Mouse (Mus musculus) c-Kit-negative CD71-positive TER-119-positive erythroid progenitor cells, embryonic 14.5 days (primary cell): ENCODE results near the gene Mtcp1.

Experiments used
- DNase-seq: peaks from one replicate; pipeline ENCODE4 v3.0.0-alpha.2; 2013; ENCODE audit warnings: low read depth, low spot score

Gene Mtcp1

GRCm38 (mm10) chrX:75415936-75416785, at the start of gene Mtcp1, which contains the start of the genes Cmc4 and Brcc3:
Gene Mtcp1, minus strand, starts transcription at chrX:75416588.
Gene Cmc4, minus strand, starts transcription at chrX:75416584.
Gene Brcc3, plus strand, starts transcription at chrX:75416628.
- DNase-seq: peak; percentile 81

- no peak for DNase-seq
Observed at GRCm38 (mm10) chrX:75454597-75454996, 38.2 kb upstream of the Mtcp1 start.

- DNase-seq: no peak
Observed at GRCm38 (mm10) chrX:75409711-75410110, 6.7 kb downstream of the Mtcp1 start.

- DNase-seq: no peak
Observed at GRCm38 (mm10) chrX:75403350-75403749, 13.0 kb downstream of the Mtcp1 start.

GRCm38 (mm10) chrX:75402668-75403067, 13.7 kb downstream of the Mtcp1 start:
- DNase-seq: no peak

GRCm38 (mm10) chrX:75399471-75399870, 16.9 kb downstream of the Mtcp1 start:
- no peak for DNase-seq

GRCm38 (mm10) chrX:75382195-75382771, 34.1 kb downstream of the Mtcp1 start, which contains the start of the genes Fundc2 and F8:
Gene Fundc2, plus strand, starts transcription at chrX:75382399.
Gene F8, minus strand, starts transcription at chrX:75382615.
- peak; percentile 43 for DNase-seq

- no peak for DNase-seq
Observed at GRCm38 (mm10) chrX:75381699-75382098, 34.7 kb downstream of the Mtcp1 start.

GRCm38 (mm10) chrX:75381176-75381575, 35.2 kb downstream of the Mtcp1 start:
- no peak for DNase-seq

GRCm38 (mm10) chrX:75376815-75377214, 39.6 kb downstream of the Mtcp1 start:
- DNase-seq: no peak

GRCm38 (mm10) chrX:75372666-75373425, 43.5 kb downstream of the Mtcp1 start:
- no peak for DNase-seq

GRCm38 (mm10) chrX:75370197-75370596, 46.2 kb downstream of the Mtcp1 start:
- no peak for DNase-seq
